Comparison of ENCODE assay signal across 11 mouse cellular contexts in genomic region chr4:133375812-133376577, GRCm38 (mm10). TPM values are rescaled to one million over a fixed set of nuclear protein-coding genes. Genes with fewer than 3 reads are reported as not detected.
DNase-seq lines count a peak whose midpoint lies in the region; ATAC-seq and TF ChIP-seq lines count a peak whose summit lies in the region.
"Had no signal": no experiment of that assay in that cellular context is flagged by ENCODE, and none has a peak within 500 bp of the region (broad histone marks: within the 10 kb centered on the region; RNA-seq: fewer than 3 reads in every experiment).

No protein-coding gene starts in this region.

- no peaks in the 10 kb centered on the region for H3K9me3 ChIP-seq in forebrain, embryonic 11.5 days (ENCODE audit: control insufficient read depth, low read length)
- no peaks in the 10 kb centered on the region for H3K9me3 ChIP-seq in forebrain, postnatal 0 days (ENCODE audit: low read length)
- H3K9me3 ChIP-seq in lung, embryonic 15.5 days, result no peaks in the 10 kb centered on the region

- no peaks in the 10 kb centered on the region; the same call in 1 of the 2 replicates for H3K36me3 ChIP-seq in forebrain, embryonic 11.5 days (ENCODE audit: control insufficient read depth, insufficient read depth, low read length)
- no peaks in the 10 kb centered on the region for H3K36me3 ChIP-seq in forebrain, postnatal 0 days (ENCODE audit: insufficient read depth)
- H3K36me3 ChIP-seq in lung, embryonic 15.5 days, result no peaks in the 10 kb centered on the region

- no peak overlapping the region for H3K4me3 ChIP-seq in forebrain, embryonic 11.5 days (ENCODE audit: low read depth, low read length)
- no peak overlapping the region for H3K4me3 ChIP-seq in forebrain, postnatal 0 days (ENCODE audit: low read depth, low read length)
- no peak overlapping the region for H3K4me3 ChIP-seq in lung, embryonic 15.5 days
- H3K4me3 ChIP-seq in cortical plate, adult 2 months (ENCODE audit: insufficient read depth, low read length), result no peak overlapping the region

- H3K4me1 ChIP-seq in forebrain, embryonic 11.5 days (replicated peaks; ENCODE audit: control insufficient read depth, insufficient read depth, low read length), result peaks cover 26% of the 10 kb centered on the region
- peaks cover 33% of the 10 kb centered on the region for H3K4me1 ChIP-seq in forebrain, postnatal 0 days (ENCODE audit: insufficient read depth)
- H3K4me1 ChIP-seq in lung, embryonic 15.5 days, result peaks cover 73% of the 10 kb centered on the region
- peaks cover 13% of the 10 kb centered on the region for H3K4me1 ChIP-seq in cortical plate, adult 2 months (ENCODE audit: control insufficient read depth, insufficient read depth, low read length)

- TF ChIP-seq POLR2A in cortical plate, adult 2 months (IDR thresholded peaks at IDR 0.05; ENCODE audit: extremely low read depth, insufficient read depth, low read length), result no peak

- H3K4me2 ChIP-seq in forebrain, embryonic 11.5 days (ENCODE audit: low read depth, low read length, severe bottlenecking), result no peak overlapping the region
- no peak overlapping the region for H3K4me2 ChIP-seq in forebrain, postnatal 0 days (ENCODE audit: low read depth)
- H3K4me2 ChIP-seq in lung, embryonic 15.5 days, result no peak overlapping the region

- no peaks in the 10 kb centered on the region for H3K27me3 ChIP-seq in forebrain, embryonic 11.5 days (ENCODE audit: control insufficient read depth, insufficient read depth, low read length)
- H3K27me3 ChIP-seq in forebrain, postnatal 0 days (ENCODE audit: insufficient read depth, low read length), result no peaks in the 10 kb centered on the region
- H3K27me3 ChIP-seq in lung, embryonic 15.5 days, result no peaks in the 10 kb centered on the region
- H3K27me3 ChIP-seq: CH12.LX had no signal

- no peak overlapping the region for H3K27ac ChIP-seq in forebrain, embryonic 11.5 days (ENCODE audit: low read depth, low read length)
- H3K27ac ChIP-seq in forebrain, postnatal 0 days (ENCODE audit: low read depth, low read length), result no peak overlapping the region
- H3K27ac ChIP-seq in lung, embryonic 15.5 days, result 0 out of 2 replicates have a peak overlapping the region, but pooled peaks have one; percentile 25
- H3K27ac ChIP-seq in cortical plate, adult 2 months (ENCODE audit: insufficient read depth, low read length), result peak overlapping the region; percentile 25; the same call in 1 of the 2 replicates

- H3K9ac ChIP-seq in forebrain, embryonic 11.5 days (ENCODE audit: low read length), result peak overlapping the region; percentile 12; the same call in 1 of the 2 replicates
- no peak overlapping the region for H3K9ac ChIP-seq in forebrain, postnatal 0 days
- H3K9ac ChIP-seq in lung, embryonic 15.5 days, result no peak overlapping the region

- no peak for TF ChIP-seq CTCF in forebrain, postnatal 0 days (IDR thresholded peaks at IDR 0.05; ENCODE audit: low read depth)
- no peak for TF ChIP-seq CTCF in cortical plate, adult 2 months (IDR thresholded peaks at IDR 0.05; ENCODE audit: extremely low read depth, insufficient read depth, low read length)

- DNase-seq in forebrain, embryonic 11.5 days (ENCODE audit: low spot score), result peak; percentile 35
- DNase-seq in forebrain, postnatal 0 days, result no peak
- no peak for DNase-seq in lung, postnatal 25 days (ENCODE audit: low spot score)
- DNase-seq in ES-CJ7 (ENCODE audit: low read depth, low spot score), result peak; percentile 52
- DNase-seq in spleen, adult 12 weeks (ENCODE audit: low spot score), result no peak
- no peak for DNase-seq in layer of hippocampus, adult 8-10 months (ENCODE audit: low spot score in 2 of 2)
- DNase-seq: adrenal gland, postnatal 14 days; kidney, adult 9 months had no signal

- WGBS in forebrain, embryonic 11.5 days, result 61% methylated on average over 10 of the region's 10 CpGs
- WGBS in forebrain, postnatal 0 days, result 44% methylated on average over 10 of the region's 10 CpGs
- 58% methylated on average over 10 of the region's 10 CpGs for WGBS in lung, embryonic 15.5 days

- ATAC-seq in forebrain, embryonic 11.5 days (replicated peaks; ENCODE audit: low FRiP score), result no peak
- no peak for ATAC-seq in forebrain, postnatal 0 days
- no peak for ATAC-seq in lung, embryonic 15.5 days (ENCODE audit: borderline replicate concordance, extremely low read depth, low FRiP score, low TSS enrichment)

RNA-seq across cellular contexts. Expression of gene Slc9a1, which starts 6.5 kb away (rescaled TPM):
- polyA plus RNA-seq in forebrain, embryonic 11.5 days (2014; fragmentation: Nextera tagmentation; extraction: Ambion mirVana), result 7.4 and 9.4 TPM in 2 replicates
- 9.7 and 16.0 TPM in 2 replicates for total RNA-seq in forebrain, postnatal 0 days (2014; rRNA removed)
- polyA plus RNA-seq in forebrain, postnatal 0 days (2015; fragmentation: Nextera tagmentation; extraction: Ambion mirVana), result 7.7 and 10.1 TPM in 2 replicates
- polyA plus RNA-seq in lung, embryonic 15.5 days (2015; fragmentation: Nextera tagmentation; extraction: Ambion mirVana), result 7.6 and 8.3 TPM in 2 replicates
- polyA plus RNA-seq in cortical plate, adult 2 months (2012; rRNA removed), result 35.2 and 36.1 TPM in 2 replicates
- total RNA-seq in layer of hippocampus, adult 8-10 months (2022), result 10 to 100 TPM; 62.2 to 66.1 (median 65.1) TPM

RNA-seq across cellular contexts. Expression of gene Wdtc1, which starts 22.7 kb away (rescaled TPM):
- polyA plus RNA-seq in forebrain, embryonic 11.5 days (2014; fragmentation: Nextera tagmentation; extraction: Ambion mirVana), result 21.0 and 24.7 TPM in 2 replicates
- 35.5 and 43.9 TPM in 2 replicates for total RNA-seq in forebrain, postnatal 0 days (2014; rRNA removed)
- 13.0 and 16.3 TPM in 2 replicates for polyA plus RNA-seq in forebrain, postnatal 0 days (2015; fragmentation: Nextera tagmentation; extraction: Ambion mirVana)
- polyA plus RNA-seq in lung, embryonic 15.5 days (2015; fragmentation: Nextera tagmentation; extraction: Ambion mirVana), result 10.8 and 11.2 TPM in 2 replicates
- polyA plus RNA-seq in cortical plate, adult 2 months (2012; rRNA removed), result 46.6 and 49.1 TPM in 2 replicates
- 10 to 100 TPM; 65.1 to 85.8 (median 72.2) TPM for total RNA-seq in layer of hippocampus, adult 8-10 months (2022)

Comparison
In these comparisons a context has a peak if more than half of its experiments do, and no peak if none do; other contexts are left out.
1. DNase-seq: peak in forebrain, embryonic 11.5 days (single experiment) and ES-CJ7 (single experiment); none in forebrain, postnatal 0 days (single experiment), lung, postnatal 25 days (single experiment), spleen, adult 12 weeks (single experiment) and layer of hippocampus, adult 8-10 months (0 of 2).
2. H3K27ac ChIP-seq: peak in lung, embryonic 15.5 days (single experiment) and cortical plate, adult 2 months (single experiment); none in forebrain, embryonic 11.5 days (single experiment) and forebrain, postnatal 0 days (single experiment).